Mouse (Mus musculus): ENCODE measurements around the gene Gpr162.

DNA sequence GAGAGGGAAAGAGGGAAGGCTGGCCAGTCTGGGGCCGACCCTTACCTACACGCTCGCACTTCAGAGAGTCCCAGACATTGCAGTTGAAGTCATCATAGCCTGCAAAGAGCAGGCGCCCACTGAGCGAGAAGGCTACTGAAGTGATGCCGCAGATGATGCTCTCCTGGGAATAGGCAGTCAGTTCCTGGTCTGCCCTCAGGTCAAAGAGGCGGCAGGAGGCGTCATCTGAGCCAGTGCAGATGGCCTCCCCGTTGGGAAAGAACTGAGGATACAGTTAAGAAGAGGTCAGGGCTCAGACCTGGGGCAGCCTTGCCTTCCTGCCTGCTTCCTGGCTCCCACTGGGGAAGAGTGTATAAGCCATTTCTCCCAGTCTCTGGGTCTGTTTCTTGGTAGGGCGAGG, 28.3 kb downstream of the Gpr162 start:
- TF ChIP-seq HCFC1 (IDR thresholded peaks at IDR 0.05; ENCODE audit: borderline replicate concordance, insufficient read depth, low read length) (no peak), ZNF384 (IDR thresholded peaks at IDR 0.05; ENCODE audit: low read depth, low read length) (no peak)

All from ES-E14 (cell line).